Mouse (Mus musculus) adrenal gland, postnatal 14 days (tissue): ENCODE results near the gene Tnrc6a. TPM values are rescaled to one million over a fixed set of nuclear protein-coding genes. Genes with fewer than 3 reads are reported as not detected.

ENCODE experiments used
- DNase-seq: peaks from one replicate; pipeline ENCODE4 v3.0.0; 2021; ENCODE audit warnings: mixed read lengths
- total RNA-seq: library from RNA; stranded (reverse); gene quantifications from 2 replicates; pipeline ENCODE4 v1.2.3, GENCODE M21; 2021

Gene Tnrc6a
- total RNA-seq, 1 experiment from 2014 or later = 57.5 TPM

GRCm38 (mm10) chr7:123189762-123190161, 66.1 kb downstream of the Tnrc6a start:
- no peak for DNase-seq

- DNase-seq = no peak
Measured at GRCm38 (mm10) chr7:123191731-123192130, 68.0 kb downstream of the Tnrc6a start.

DNA sequence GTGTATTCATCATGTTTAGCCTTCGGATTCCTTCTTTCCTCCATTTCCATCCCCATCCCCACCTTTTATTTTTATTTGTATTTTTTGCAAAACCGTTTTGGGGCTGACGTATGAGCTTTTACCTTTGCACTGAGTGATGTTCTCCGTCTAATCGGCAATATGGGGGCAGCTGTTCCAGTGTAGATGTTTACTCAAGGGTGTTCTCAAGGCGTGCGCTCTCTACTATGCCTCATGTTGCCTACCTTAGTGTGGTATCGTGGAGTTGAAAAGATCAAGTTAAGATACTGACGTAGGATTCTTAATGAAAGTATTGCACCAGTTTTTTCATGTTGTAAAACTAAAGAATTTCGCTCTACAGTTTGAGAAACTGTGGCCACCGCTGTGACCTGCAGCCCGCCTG, 69.5 kb downstream of the Tnrc6a start:
- DNase-seq = no peak

- no peak for DNase-seq
Measured at GRCm38 (mm10) chr7:123194696-123195095, 71.0 kb downstream of the Tnrc6a start.

DNA sequence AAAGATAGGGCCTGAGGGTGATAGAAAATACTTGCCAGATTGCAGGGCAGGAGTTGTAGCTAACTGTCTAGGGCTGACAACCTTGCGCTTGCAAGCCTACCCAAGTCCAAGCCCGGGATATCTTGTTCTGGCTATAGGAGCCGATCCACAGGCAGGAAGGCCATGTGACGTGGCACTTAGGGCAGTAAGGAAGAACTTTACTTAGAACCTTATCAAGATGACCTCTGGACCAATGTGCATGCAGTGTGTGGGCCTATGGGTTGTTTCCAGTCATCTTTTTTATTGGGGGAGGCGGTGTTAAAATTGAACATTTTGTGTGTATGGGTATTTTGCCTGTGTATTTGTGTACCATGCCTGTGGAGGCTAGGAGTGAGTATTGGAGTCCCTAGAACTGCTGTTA, 72.7 kb downstream of the Tnrc6a start:
- DNase-seq = no peak

DNA sequence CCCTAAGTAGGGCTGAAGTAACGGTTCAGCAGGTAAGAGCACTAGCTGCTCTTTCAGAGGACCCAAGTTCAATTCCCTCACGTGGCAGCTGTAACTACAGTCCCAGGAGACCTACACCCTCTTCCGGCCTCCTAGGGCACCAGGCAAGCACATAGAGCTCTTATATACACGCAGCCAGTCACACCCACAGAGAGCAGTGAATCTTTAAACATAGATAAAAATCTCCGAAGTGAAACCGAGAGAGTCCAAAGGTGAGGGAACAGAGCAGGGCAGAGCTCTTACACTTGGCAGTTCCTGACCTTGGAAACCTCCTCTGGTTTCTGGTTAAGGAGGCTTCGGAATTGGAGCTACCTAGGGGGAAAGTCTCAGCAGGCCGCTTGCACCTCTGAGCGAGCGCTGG, 75.0 kb downstream of the Tnrc6a start:
- DNase-seq = no peak

DNA sequence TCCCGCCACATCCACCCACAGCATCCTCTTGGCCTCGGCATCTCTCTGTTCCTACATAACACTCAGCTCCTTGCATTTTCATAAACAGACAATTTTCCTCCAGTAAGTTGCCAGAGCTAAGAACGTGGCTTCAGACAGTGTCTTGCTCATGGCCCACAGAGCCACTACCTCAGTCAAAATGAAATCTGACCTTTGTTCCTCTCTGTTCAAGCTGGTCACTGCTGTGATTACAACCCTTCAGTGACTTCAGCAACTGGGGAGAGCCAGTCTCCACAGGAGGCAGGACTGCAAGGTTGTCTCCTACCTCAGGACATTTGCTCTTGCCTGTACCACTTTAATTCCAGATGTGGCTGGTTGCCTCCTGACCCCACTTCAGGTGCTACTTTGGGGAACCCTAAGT, 75.5 kb downstream of the Tnrc6a start:
- DNase-seq = no peak

DNA sequence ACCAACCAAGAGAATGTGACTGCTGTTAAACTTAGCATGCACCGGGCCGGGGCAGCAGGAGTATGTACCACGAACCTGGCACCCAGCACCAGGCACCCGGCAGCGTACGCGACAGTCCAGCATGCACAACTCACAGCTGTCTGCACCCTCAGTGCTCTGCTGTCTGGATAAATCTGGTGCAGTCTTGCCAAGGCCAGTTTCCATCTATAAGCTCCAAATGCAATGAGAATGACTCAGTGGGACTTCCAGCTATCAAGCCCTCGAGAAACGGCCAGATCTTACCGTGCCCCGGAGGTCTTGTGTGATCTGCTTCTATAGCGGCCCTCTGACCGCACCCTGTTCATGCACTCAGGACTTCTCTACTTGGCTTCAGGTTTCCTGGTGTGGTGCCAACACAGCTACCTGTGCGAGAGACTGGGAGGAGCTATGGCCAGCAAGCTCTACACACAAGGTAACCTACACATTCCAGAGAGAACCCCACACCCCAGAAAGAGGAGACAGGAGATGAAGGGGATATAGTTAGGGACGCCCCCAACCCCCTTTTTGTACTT, 76.0 kb downstream of the Tnrc6a start:
- DNase-seq = no peak

- DNase-seq = no peak
Measured at GRCm38 (mm10) chr7:123200722-123201121, 77.0 kb downstream of the Tnrc6a start.

DNA sequence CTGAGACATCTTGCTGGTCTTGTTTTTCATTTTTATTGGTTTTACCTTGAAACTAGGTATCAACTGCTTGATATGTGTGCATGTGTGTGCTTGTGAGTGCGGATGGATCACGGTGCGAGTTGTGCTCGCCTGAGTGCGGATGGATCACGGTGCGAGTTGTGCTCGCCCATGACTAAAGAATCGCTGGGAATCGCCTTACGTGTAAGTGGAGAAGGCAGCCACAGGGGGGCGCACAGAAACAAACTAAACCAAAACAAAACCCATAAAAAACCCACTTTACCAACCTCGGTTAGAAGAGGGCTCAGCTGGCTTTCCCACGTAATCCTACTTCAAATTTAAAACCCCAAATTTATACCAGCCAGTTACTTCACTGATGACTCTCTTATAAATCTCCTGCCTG, 81.6 kb downstream of the Tnrc6a start:
- peak; percentile 71 for DNase-seq

DNA sequence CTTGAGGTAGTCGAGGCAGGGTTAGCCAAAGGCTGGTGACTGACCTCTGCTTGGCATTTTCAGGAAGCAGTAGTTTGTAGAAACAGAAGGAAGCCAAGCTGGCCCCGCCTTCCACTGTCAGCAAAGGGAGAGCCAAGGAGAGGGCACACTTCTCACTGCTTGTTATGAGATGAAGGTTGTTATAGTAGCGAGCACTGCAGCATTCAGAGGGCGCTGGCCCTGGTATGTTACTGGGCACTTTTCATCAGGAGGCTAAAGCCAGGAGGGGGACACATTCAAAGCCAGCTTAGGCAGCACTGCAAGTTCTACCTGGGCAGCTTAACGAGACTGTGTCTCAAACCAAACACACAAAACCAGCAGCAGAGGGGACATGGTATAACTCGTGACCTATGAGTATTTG, 83.9 kb downstream of the Tnrc6a start:
- no peak for DNase-seq

- DNase-seq = no peak
Measured at GRCm38 (mm10) chr7:123209864-123210263, 86.2 kb downstream of the Tnrc6a start.

GRCm38 (mm10) chr7:123211461-123211860, 87.8 kb downstream of the Tnrc6a start:
- no peak for DNase-seq

DNA sequence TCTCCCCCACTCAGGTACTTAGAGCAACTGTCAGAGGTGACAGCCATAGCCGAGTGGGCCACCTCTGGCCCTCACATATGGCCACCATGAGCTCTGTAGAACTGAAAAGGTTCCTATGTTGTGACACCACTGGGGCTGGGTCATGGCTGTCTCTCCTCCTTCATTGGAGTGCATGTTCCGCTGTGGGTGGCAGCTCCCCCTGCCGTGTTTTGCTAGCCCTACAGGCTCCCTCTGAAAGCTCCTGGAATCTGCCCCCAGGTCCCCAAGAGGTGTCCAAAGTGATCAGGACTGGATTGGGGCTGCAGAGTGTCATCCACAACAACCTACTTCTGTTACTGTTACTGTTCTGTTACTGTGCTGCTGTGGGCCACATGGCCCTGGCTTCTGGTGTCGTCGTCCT, 88.6 kb downstream of the Tnrc6a start:
- no peak for DNase-seq

DNA sequence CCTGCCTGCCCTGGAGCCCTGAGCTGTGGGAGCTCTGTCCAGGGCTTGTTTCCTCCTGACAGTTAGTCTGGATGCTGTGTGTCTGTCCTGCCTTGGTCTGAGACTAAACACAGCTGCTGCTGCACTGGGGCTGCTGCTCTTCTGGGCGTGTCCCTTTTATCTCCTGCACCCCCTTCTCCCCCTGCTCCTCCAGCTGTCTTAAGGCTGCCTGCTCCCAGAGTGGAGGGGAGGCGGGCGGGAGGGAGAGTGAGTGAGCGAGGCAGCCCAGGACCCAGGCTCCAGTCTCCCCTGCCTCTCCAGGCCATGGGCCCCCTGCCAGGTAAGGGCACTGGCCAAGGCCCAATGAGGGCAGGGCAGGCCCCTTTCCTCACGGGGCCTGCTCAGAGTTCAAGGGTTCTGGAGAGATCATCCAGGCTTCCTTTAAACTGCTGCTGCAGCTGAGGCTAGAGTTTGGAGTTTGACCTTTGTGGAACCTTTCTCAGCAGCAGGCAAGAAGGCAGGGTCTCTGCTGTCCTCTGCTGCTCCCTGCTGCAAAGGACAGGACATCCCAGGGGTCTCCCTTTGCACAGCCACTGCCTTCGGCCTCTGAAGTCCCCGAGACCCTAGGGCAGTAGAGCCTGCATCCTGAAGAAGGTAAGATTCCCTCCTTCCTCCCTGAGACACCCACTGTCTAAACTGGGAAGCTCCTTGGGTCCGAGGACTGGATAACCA, 90.8 kb downstream of the Tnrc6a start, which contains the start of gene Slc5a11:
TSS of gene Slc5a11 (plus strand) at position 416 of the 711 bp plus-strand sequence.
- DNase-seq = peak; percentile 43

- no peak for DNase-seq
Measured at GRCm38 (mm10) chr7:123215138-123215537, 91.5 kb downstream of the Tnrc6a start.

- DNase-seq = no peak
Measured at GRCm38 (mm10) chr7:123217448-123218354, 94.0 kb downstream of the Tnrc6a start.

GRCm38 (mm10) chr7:123218620-123219019, 94.9 kb downstream of the Tnrc6a start:
- DNase-seq = no peak

DNA sequence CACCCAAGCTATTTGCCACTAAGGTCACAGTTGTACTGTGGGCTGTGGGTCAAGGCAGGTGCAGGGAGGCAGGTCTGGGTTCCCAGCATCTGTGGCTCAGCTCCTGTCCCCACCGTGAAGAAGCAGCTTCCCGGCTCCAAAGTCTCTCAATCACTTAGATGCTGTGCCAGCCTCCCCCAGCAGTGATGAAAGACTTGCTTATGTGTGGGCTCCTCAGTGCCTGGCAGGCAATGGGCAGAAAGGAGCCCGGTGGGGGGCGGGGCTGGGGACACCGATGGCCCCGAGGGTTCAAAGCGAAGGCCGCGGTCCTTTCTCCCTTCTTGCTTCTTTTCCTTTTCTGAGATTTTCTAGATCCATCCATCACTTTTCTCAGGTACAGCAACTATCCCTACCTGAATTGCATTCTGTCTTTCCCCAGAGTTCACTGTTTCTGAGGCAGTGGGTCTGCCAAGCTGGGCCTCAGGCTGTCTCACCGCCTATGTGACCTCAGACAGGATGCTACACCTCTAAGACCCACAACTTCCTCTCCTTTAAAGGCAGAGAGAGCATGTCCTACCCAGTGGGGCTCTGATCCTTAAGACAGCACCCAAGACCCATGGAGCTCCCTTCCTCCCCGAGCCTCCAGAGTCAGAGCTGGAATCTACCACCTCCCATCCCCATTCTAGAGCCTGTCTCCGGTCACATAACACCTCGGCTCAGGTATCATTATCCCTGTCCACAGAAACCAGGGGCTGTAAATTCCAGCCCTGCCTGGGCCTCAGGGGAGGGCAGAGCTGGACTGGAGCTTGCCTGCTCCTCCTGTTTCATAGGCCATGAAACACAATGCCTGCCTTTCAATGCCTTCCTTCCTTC, 96.3 kb downstream of the Tnrc6a start:
- DNase-seq = no peak

- DNase-seq = no peak
Measured at GRCm38 (mm10) chr7:123220633-123220942, 96.9 kb downstream of the Tnrc6a start.

GRCm38 (mm10) chr7:123224076-123224475, 100.4 kb downstream of the Tnrc6a start:
- no peak for DNase-seq

GRCm38 (mm10) chr7:123225159-123225558, 101.5 kb downstream of the Tnrc6a start:
- no peak for DNase-seq
